Mouse (Mus musculus) Muller cell, postnatal 12 days (primary cell): ENCODE data around the gene Ankrd23.

Experiments used
- DNase-seq: peaks from one replicate; pipeline ENCODE4 v3.0.0-alpha.2; 2015; ENCODE audit errors: inconsistent ontology term

The Ankrd23 gene

DNA sequence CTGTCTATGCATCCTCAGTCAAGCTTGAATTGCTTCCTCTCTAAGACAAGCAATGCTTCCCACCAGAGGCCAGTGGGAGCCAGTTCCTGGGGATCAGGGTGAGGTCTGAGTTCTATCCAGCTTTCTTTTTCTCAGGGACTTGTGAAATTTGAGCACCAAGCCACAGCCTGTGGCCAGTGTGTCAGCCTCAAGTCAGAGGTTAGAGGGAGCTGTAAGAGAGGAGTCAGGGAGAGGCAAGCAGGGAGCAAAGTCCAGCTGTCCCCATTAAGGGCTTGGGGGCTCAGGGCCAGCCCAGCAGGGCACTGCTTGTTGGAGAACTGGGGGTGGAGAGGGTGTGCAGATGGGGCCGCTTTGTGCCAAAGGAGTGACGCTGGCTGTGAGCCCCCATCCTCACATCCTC is 26.5 kb upstream of the Ankrd23 start:
- DNase-seq: no peak

DNA sequence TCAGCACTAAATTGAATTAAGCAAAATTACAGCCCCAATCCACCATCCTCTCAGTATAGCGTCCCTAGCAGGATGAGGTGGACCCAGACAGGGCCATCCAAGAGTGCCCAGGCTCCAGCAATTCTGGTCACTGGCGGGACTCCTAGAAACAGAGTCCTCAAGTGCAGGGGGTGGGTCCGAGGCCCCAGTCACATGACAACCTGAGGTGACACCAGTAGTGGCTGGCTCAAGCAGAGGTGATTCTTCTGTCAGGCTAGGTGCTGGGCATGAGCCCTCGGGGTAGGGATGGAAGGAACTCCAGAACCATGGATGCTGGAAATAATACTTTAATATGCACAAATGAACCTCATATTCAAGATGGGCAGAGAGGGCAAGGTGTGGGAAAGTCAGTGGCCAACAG is 25.7 kb upstream of the Ankrd23 start:
- no peak for DNase-seq

DNA sequence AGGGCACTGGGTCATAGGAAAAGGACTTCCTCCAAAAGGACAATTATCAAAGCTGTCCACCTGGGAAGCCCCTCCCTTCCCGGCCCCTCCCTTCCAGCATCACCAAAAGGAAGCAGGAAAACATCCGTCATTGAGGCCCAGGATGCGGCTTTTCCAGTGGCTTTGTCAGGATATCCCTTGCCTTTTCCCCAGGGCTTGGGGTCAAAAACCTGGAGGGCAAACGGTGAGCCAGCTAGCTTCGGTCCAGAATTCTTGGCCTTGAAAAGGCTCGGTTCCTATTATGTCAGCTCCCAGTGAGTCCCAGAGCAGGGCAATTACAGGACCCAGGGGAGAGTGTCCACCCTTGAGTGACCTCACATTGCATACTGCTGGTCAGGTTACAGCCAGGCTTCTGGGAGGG is 24.2 kb upstream of the Ankrd23 start:
- no peak for DNase-seq

DNA sequence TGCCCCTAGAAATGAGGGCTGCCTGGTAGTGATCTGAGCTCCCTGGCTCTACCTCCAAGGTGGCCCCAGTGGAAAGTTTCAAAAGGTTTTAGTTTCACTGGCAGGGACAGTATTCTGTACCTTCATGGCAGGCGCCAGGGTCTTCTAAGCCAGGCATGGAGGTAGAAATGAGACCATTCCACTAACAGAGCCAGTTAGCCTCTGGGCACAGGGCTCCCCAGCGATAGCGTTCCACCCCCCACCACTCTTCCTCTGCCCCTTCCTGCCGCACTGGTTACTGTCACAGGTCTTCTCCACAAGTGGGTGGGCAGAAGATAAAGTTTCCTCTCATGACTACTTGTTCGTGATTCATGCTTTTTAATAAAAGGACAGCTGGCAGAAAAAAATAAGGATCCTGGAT is 23.2 kb upstream of the Ankrd23 start:
- DNase-seq: no peak

DNA sequence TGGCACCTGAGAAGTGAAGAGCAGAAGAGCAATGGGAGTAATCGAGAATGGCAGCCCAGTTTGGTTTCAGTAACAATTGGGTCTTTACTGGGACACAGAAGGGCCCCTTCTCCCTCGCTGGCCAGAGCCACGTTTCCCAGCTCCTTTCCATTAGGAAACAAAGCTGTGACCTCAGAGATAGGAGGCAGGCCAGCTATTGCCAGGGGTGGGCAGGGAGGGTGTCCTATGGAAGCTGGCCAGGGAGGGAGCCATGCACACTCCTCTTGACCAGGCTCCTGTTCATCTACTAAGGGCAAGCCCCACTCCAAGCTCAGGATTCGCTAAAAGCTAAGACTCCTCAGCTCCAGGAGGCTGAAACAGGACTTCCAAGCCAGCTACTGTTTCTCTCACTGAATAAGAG is 22.6 kb upstream of the Ankrd23 start:
- DNase-seq: no peak

DNA sequence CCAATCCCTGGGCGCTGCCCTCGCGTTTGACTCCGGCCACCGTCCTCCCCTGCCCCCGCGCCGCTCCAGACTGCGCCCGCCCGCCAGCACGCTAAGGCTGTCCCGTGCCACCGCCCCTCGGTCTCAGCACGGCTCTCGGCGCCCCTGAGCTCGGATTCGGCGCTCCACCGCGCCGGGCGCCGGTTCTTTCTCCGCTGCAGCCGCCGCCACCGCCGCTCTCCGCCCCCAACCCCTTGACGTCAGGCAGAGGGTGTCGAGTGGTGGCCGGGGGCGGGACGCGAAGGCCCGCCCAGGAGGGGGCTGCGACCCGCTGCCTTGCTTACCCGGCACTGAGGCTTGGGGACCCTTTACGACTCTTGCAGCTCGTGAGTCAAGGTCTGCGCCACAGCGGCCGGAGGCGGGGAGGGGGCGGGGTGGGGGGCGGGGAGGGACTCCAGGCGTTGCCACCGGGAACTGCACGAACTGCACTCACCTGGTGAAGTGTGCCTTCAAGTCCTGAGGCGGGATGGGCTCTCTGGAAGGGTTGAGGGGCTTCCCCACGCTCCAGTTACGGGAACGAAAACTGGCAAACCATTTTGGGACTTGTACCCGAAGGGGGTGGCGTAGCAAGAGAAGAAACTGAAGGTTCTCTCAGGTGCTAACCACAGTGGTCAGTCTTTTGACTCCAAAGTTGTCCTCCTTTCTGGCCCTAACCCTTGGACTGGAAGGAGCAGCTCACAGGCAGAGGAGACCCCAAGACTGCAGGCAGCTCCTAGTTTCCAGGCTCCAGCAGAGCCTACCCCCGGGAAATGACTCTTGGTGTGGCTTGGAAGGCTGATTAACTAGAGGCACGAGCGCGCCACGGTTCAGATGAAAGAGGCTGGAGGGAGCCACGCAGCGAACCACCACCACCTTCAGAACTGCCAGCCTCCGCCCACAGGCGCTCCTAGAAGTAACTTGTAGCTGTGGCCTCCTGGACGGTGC is 21.6 kb upstream of the Ankrd23 start, which contains the start of gene Sema4c:
Sema4c (minus strand) TSS at position 319 of the 963 bp plus-strand sequence.
- DNase-seq: peak; percentile 77

DNA sequence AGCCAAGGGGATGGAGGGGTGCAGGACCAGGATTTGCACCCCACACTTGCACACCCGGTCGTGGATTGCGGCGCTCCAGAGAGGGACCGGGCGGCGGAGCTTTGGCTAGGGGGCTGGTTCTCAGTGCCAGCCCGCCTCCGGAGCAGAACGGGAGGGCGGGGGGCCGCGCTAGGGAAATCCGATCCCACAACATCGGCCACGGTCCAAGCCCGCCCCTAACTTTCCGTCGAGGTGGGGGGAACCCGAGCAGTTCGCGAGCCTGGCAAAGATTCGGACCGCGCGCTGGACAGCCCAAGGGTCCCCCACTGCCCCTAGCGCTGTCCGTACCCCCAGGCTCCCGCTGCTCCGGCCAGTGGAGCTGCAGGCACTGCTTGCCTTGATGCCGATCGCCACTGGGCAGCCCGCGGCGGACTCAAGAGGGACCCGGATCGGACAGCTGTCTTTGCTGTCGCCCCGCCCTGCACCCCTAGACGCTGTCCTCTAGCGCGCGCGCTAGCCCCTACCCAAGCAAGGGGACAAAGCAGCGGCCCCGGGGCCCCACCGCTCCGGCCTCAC is 20.9 kb upstream of the Ankrd23 start:
- DNase-seq: peak; percentile 81

DNA sequence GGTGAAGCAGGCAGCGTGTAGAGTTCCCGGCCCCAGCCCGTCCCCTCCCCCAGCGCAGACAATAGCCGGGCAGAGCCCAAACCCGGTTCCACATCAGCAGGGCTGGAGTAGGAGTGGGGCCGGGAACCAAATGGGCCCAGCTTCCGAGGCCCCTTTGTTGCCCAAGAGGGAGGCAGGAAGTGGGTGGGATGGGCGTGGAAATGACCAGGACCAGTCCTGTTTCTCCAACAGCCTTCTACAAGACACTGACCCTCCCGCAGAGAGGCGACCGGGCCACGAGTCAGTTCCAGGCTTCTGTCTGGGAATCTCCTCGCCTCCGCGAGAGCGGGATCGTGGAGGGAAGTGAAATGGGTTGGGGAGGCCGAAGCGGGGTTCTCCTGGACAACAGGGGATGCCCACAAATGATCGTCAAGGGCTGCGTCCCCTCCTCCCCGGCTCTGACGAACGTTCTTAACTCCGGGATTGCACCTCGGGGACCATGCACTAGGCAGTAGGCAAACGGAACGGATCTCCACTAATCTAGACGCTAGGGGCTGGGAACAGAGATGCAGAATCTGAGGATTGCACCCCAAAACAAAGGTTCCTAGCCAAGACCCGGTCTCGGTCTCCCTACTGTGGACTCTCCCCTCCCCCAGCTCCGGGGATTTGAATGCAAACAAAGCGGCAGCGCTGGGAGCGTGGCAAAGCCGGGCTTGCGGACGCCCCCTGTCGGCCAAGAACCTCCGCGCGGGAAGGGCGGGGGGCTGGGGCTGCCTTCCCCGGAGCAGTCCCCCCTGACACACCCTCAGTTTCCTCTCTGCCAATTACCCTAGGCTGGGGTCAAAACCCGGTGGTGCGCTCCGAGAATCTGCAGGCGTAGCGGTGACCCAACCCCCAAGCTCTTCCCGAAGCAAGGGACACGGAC is 20.1 kb upstream of the Ankrd23 start:
- peak; percentile 95 for DNase-seq

DNA sequence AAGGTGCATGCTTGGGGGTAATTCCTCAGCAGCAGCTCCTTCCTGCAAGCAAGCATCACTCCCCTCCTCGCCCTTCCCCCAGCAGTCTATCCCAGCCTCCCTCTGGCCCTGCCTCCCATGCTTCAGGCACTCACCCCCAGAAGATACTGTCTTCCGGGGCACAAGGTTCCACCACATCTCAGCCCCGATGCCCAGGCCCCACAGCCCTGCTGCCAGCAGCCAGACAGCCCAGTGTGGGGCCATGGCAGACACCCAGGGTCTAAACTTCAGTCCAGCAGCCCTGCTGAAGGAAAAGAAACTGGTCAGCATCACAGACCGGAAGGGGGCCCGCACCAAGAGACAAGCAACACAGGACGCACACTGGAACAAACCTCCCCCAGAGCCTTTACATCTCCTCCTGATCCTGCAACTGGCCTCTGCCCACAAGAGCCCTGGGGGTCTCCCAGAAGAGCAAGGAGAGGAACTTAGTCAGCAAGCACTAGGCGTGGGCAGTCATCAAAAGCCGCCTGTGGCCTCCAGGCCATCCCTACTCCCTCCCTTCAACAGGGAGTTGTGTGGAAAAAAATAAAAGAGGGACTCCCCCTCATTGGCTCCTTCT is 19.2 kb upstream of the Ankrd23 start:
- peak; percentile 59 for DNase-seq

DNA sequence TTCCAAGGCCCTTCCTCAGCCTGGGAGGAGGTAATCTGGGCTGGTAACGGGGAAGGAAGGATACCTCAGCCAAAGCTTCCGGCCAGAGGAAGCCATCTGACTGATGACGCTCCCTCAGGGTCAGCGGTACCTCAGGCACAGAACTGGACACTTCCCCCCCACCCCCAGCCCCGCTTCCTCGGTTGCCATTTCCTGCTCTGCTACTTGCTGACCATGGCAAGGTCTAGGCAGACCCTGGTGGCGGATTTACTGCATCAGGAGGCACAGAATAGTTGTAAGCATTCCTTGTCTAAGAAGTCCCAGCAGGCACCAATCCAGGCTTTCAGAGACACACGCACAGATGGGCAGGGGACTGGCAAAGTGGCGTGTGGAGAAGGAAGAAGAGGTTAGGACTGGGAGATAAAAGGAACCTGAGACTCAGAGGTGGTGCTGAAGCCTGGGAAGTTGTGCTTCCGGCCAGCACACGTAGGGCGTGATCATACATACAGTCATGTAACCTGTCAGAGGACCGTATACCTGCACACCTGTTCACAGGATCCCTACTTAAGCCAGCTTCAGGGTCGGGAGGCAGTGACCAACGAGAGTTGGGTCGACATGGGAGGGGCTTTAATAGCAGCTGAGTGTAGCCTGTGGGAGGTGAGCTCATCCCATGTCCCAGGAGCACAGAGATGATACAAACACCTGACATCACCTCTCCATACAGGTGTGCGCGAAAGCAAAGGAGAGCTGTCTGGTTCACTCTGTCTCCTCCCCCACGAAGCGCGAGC is 18.1 kb upstream of the Ankrd23 start:
- DNase-seq: no peak

DNA sequence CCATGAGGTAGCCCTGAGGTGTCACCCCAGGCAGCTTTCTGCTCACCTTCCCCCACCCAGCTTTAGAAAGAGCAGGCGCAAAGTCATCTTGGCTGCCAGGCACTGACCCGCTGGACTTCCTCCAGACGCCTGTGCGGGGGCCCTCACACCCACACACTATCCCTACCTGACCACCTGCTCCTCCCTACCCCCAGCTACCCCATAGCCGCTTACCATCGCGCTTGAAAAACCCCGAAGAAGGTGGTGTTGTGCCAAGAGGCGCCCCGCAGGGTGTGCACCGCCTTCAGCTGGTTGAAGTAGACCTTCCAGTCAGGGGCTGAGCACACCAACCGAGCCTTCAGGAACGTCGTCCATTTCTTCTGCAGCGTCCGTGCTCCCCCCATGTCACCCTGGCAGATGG is 15.8 kb upstream of the Ankrd23 start:
- DNase-seq: no peak

DNA sequence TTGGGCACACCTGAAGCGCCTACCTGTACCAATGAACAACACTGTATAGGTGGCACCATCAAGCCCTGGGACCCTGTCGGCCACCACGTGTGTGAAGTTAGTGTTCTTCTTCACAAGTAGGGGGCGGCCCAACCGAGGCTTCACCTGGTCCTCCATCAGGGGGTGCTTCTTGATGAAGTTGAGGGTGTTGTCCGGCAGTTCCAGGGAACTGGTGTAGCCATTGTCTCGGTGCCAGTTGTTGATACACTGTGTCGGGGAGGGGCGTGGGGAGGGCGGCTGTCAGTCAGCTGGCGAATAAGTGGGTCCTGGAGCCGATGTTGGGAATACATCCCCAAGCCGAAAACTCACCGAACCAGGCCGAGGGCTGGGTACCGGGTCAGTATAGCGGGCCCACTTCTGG is 15.2 kb upstream of the Ankrd23 start:
- no peak for DNase-seq

DNA sequence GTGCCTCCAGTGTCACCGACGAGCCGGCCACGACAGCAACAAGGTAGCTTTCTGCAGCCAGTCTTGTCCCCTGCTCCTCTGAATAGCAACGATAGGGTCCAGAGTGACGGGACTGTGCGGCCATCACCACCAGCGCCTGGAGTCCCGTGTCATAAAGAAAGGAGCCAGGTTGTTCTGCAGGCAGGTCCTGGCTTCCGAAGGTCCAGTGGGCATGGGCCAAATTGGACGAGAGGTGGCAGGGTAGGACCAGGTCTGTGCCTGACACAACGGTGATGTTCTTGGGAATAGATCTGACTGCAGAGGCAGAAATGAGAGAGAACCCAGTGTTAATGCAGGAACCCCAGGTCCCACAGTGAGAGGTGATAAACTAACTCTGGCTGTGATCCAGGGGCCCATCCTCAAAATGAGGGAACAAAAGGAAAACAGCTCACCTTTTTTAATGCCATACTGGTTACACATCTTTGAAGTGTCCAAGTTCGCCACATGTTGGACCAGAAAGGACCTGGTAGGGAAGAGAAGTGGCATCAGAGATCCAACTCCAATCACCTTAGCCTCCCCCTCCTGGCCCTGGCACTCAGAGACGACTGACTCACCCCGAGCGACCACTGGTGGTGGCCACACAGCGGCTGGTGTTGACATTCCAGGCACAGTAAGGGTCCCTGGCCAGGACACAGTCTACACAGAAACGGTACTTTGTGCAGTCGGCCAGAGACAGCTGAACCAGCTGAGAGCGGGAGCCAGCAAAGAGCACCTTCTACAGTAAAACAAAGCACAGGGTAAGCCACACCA is 13.6 kb upstream of the Ankrd23 start:
- peak; percentile 76 for DNase-seq

DNA sequence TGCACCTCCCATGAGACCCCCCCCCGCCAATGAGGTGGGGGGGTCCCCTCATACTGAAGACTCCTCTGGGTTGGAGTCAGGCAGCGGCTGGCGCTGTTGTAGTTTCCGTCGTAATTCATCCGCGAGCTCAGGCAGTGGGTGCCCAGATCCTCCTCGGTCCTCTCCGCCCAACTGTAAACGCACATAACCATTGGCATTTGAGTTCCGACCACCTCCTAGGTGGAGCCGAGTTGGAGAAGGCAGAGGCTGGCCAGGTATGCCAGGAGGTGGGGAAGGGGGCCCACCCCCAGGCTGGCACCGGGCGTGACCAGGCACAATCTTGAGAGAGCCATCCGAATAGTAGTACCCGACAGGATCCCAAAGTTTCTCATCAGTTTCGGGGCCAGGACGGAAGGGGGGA is 12.8 kb upstream of the Ankrd23 start:
- DNase-seq: no peak

DNA sequence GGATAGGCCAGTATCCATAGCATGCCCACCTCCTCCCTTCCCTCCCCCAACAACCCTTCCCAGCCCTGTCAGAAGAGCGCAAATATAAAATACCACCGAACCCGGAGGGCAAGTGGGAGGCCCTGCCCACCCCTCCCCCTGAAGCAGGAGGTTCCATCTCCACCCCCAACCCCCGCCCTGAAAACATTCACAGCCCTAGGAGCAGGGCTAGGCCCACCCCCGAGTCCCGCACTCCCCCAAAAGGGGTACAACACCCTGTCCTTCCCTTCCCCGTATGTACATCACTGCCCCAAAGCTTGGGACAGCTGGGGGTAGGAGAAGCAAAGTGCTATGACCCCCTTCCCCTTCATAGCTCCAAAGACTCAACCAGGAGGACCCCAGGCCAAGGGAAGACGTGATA is 12.1 kb upstream of the Ankrd23 start:
- DNase-seq: no peak

DNA sequence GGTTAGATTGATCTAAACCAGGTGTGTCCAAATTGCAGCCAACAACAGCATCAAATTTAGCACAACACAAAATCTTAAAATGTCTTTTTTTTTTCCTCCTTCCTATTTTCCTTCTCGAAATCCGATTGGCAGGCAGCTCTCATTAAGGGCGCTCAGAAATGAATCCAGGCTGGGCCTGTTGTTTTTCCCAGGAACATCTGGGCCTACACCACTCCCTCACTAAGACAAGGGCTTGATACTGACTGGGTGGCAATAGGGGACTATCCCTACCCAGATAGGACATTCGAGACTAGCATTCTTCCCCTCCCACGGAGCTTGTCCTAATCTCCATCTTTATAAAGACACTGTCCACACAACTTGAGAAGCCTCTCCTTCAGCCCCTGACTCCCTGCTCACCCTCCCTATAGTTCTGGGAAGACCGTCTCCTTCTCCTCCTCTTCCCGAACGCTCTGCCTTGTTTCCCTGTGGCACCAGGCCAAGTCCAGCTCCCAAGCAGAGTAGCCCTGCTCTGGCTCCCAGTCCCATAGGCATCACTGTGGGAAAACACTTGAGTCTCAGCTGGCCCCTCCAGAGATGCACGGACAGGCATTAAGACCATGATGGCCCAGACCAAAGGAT is 11.4 kb upstream of the Ankrd23 start:
- no peak for DNase-seq

DNA sequence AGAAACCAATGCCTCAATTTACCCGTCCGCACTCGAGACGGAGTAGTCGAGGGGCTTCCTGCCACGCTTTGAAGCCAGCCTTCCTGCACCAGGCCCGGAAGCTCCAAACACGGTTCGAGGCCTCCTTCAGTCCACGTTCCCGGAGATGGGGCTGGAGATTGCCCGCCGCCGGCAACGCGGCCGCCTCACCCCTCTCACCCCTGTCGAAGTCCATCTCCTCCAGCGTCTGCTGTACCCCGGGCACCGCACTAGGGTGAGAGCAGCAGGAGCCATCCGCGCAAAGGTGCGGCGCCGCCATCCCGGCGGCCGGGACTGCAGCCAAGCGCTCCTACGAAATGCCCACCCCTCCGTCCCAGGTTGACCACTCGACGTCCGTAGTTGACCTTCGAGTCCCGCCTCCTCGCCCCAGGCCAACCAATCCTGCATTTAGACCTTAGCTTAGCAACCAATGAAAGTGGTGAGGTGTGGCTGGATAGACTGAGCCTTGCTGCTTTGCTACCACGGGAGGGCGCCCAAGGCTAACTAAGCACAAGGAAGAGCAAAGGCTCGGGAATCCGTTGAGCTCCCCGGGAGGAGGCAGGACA is 10.3 kb upstream of the Ankrd23 start, which contains the start of gene Ankrd39:
Ankrd39 (minus strand) TSS at position 558 of the 584 bp plus-strand sequence.
- peak; percentile 99 for DNase-seq

DNA sequence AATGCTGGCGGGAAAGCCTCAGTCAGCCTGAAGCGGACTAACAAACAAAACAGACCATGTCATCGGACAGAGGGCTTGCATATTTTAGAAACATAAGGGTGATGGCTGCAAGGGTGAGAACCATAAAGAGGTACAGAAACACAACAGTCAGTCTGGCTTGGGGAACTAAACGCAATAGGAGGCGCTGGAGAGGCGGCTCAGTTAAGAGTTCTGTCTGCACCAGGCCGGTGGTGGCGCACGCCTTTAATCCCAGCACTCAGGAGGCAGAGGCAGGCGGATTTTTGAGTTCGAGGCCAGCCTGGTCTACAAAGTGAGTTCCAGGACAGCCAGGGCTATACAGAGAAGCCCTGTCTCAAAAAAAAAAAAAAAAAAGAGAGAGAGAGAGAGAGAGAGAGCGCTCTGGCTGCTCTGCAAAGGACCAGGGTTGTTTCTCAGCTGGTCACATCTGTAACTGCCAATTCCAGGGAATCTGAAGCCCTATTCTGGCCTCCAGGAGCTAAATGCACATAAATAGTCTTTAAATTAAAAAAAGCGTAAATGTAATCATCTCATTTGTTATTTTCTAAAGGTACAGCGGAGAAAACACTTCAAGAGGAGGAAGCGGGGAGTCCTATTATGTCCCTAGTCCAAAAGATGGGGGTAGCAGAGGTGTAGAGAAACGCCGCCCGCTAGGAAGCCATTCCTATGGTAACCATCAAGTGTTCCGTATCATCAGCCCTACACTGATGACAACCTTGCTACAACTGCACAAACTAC is 9.3 kb upstream of the Ankrd23 start:
- no peak for DNase-seq

DNA sequence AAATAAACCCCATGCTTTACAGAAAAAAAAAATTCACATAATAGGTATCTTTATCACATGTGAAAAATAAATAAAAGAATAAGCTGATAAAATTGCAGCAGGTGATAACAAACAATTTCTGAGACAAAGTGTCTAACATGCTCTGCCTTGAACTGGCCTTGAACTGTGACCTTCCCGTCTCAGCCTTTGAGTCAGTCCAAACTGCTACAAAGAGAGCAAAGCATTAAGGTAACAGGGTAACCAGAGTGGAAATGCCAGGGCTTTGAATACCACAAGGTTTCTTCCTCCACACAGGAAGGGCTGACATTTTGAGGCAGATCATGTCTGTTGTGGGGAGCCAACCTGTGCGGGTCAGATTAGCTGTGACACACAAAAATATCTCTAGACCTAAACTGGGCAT is 8.7 kb upstream of the Ankrd23 start:
- no peak for DNase-seq
